Mouse (Mus musculus) ES-E14 (cell line): ENCODE measurements around the gene Slc30a3. TPM values are rescaled to one million over a fixed set of nuclear protein-coding genes. Genes with fewer than 3 reads are reported as not detected.
"Not testable (repeated sequence)": the region's sequence is repeated elsewhere in the genome, so short reads cannot be mapped to it uniquely, and the experiment has no call there.

Experiments used
- DNase-seq: peaks from one replicate; pipeline ENCODE4 v3.0.0-alpha.2; 2013; ENCODE audit warnings: low read depth, low spot score
- H3K27ac ChIP-seq: 2 replicates; pipeline ENCODE4 v1.5.1; 2012; ENCODE audit warnings: low read depth, mild to moderate bottlenecking, low read length, moderate library complexity, mixed read lengths; ENCODE audit not compliant: poor library complexity, insufficient read depth, severe bottlenecking
- H3K36me3 ChIP-seq: 2 replicates; pipeline ENCODE4 v1.6.1; 2012; ENCODE audit warnings: mild to moderate bottlenecking, low read length, moderate library complexity, mixed read lengths; ENCODE audit not compliant: control insufficient read depth, poor library complexity, insufficient read depth, severe bottlenecking
- H3K4me1 ChIP-seq, 2 experiments: fragments of 150-350 bp in 1 of 2; sonication (generic) in 1 of 2; 2 replicates each; pipeline ENCODE4 v1.6.1; 2012; ENCODE audit warnings: low read length in 2 of 2, mild to moderate bottlenecking in 1 of 2, mixed read lengths in 1 of 2; ENCODE audit not compliant: control insufficient read depth in 2 of 2, insufficient read depth in 2 of 2, poor library complexity in 1 of 2
- H3K4me3 ChIP-seq, 2 experiments: fragments of 150-350 bp in 1 of 2; sonication (generic) in 1 of 2; 2 replicates each; pipeline ENCODE4 v1.5.1; 2012; ENCODE audit warnings: low read length in 2 of 2, low read depth in 1 of 2, mild to moderate bottlenecking in 1 of 2, mixed read lengths in 1 of 2; ENCODE audit not compliant: insufficient read depth in 1 of 2, poor library complexity in 1 of 2, severe bottlenecking in 1 of 2
- H3K9ac ChIP-seq: 2 replicates; pipeline ENCODE4 v1.6.1; 2012; ENCODE audit warnings: low read depth, mild to moderate bottlenecking, low read length, mixed read lengths; ENCODE audit not compliant: poor library complexity, insufficient read depth, severe bottlenecking
- H3K9me3 ChIP-seq: fragments of 150-350 bp; sonication (generic); 2 replicates; pipeline ENCODE4 v1.6.1; 2012; ENCODE audit warnings: low read depth, mild to moderate bottlenecking, low read length; ENCODE audit not compliant: control insufficient read depth, insufficient read depth
- CHD2 ChIP-seq: IDR thresholded peaks from 2 replicates; pipeline ENCODE4 v1.6.1; 2014; ENCODE audit warnings: mild to moderate bottlenecking, low read depth, low read length, inconsistent platforms
- HCFC1 ChIP-seq: IDR thresholded peaks from 2 replicates; pipeline ENCODE4 v1.6.1; 2012; ENCODE audit warnings: low read length, inconsistent platforms, borderline replicate concordance; ENCODE audit not compliant: insufficient read depth
- MAFK ChIP-seq: IDR thresholded peaks from 2 replicates; pipeline ENCODE4 v1.6.1; 2014; ENCODE audit warnings: mild to moderate bottlenecking, low read depth, low read length, inconsistent platforms; ENCODE audit not compliant: insufficient read depth
- ZC3H11A ChIP-seq: IDR thresholded peaks from 2 replicates; pipeline ENCODE4 v1.6.1; 2012; ENCODE audit warnings: low read depth, mild to moderate bottlenecking, inconsistent platforms, low read length, borderline replicate concordance
- ZNF384 ChIP-seq: IDR thresholded peaks from 2 replicates; pipeline ENCODE4 v1.6.1; 2012; ENCODE audit warnings: low read depth, low read length, inconsistent platforms
- in situ Hi-C, 2 experiments: fragments of 600-800 bp; cut with MboI; formaldehyde crosslinking; loops; one replicate each; pipeline ENCODE4 v1.15.1; 2025; ENCODE audit warnings: low sequenced_read_pairs in 2 of 2, inconsistent platforms in 1 of 2; ENCODE audit not compliant: unreplicated experiment in 2 of 2
- total RNA-seq: library from RNA; depleted of rRNA; stranded (reverse); fragments of 300-350 nt; gene quantifications from 2 replicates; pipeline ENCODE4 v1.2.3, GENCODE M21; 2012

Gene Slc30a3
- total RNA-seq, 1 experiment, result 1.5 TPM

DNA sequence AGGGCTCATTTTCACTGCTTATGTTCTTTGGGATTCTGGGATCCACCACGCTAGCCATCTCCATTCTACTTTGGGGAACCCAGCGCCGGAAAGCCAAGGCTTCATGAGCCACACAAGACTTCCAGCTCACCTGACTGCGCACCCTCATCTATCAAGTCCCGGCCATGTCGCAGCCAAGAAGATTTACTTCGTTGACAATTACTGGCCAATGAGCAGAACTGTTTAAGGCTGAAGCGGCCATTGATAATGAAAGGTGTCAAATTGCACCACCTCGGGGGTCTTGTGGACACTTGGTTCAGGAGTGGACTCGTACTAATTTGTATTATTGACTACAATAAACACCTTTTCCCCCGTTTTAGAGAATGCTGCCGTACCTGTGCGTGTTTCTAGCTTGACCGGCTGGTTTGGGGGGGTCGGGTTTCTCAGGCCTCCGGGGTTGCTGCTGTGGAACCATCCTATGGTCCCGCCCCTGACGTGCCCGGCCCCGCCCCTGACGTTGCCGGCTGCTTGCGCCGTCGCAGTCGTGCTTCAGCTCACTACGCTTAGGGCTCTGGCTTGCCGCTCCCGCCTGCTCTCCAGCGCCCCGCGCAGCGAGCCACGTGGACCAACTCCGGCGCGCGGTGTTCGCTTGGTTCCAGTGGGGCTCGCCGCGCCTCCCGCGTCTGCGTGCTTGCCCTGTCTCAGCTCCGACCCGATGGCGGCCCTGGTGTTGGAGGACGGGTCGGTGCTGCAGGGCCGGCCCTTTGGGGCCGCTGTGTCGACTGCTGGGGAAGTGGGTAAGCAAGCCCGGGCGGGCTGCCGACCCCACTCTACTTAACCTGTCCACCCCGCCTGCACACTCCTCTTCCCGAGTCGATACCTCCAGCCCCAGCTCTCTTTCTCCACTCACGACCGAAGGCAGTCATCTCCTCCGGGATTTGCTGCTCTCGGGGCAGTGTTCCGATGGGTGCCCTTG, 53.5 kb downstream of the Slc30a3 start, which contains the start of gene Cad:
Gene Cad, plus strand, starts transcription at position 520 of the 955 bp plus-strand sequence.
- 0 out of 2 replicates have a peak, but pooled peaks have one; percentile 6 for TF ChIP-seq CHD2
- TF ChIP-seq ZC3H11A, result no peak
- no peak for TF ChIP-seq MAFK
- TF ChIP-seq ZNF384, result no peak
- TF ChIP-seq HCFC1, result peak; percentile 54; the same call in 1 of the 2 replicates
- Histone ChIP-seq H3K27ac (peak within 1 kb of the TSS; percentile 43), H3K9ac (peak within 1 kb of the TSS; percentile 96), H3K4me3 (peak within 1 kb of the TSS; percentile 88 to 95), H3K9me3 (no peaks in the 10 kb centered on the region), H3K4me1 (no peaks in the 10 kb centered on the region; a peak in 1 of 4 replicates), H3K36me3 (peaks cover 19% of the 10 kb centered on the region)
- in situ Hi-C loops, result no loop called here
- peak; percentile 77 for DNase-seq

DNA sequence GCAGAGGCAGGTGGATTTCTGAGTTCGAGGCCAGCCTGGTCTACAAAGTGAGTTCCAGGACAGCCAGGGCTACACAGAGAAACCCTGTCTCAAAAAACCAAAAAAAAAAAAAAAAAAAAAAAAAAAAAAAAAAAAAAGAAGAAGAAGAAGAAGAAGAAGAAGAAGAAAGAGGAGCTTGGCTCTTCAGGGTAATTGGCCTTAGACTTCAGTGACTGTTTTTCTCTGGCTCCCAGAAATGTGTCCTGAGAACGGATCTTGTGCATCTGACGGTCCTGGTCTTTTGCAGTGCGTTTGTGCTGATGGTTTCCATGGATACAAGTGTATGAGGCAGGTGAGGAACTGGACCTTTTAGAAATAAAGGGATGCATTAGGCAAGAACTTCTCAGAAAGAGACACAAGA, 54.3 kb downstream of the Slc30a3 start:
- H3K9me3 ChIP-seq, H3K9ac ChIP-seq, in situ Hi-C loops, H3K4me1 ChIP-seq, DNase-seq, H3K27ac ChIP-seq: not testable (repeated sequence)
- Histone ChIP-seq H3K36me3 (peaks cover 11% of the 10 kb centered on the region), H3K4me3 (peak overlapping the region; percentile 88 to 95; a peak in 2 of 4 replicates)
- peak; percentile 75 for TF ChIP-seq ZNF384

DNA sequence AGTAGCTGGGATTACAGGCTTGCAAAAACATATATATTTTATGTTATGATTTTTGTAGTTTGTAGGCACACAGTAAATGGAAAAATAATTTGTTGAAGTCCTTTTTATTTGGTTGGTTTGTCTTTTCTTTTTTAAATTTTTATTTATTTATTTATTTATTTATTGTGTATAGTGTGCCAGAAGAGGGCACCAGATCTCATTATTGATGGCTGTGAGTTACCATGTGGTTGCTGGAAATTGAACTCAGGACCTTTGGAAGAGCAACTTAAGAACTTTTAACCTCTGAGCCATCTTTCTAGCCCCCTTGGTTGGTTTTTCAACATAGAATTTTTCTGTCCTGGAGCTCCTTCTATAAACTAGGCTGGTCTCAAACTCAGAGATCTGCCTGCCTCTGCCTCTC, 57.6 kb downstream of the Slc30a3 start:
- DNase-seq, result no peak
- H3K27ac ChIP-seq, result no peak overlapping the region
- H3K4me1 ChIP-seq, result no peaks in the 10 kb centered on the region; a peak in 1 of 4 replicates
- no peaks in the 10 kb centered on the region for H3K36me3 ChIP-seq
- H3K9ac ChIP-seq, result no peak overlapping the region
- no peak for TF ChIP-seq ZC3H11A
- no peak for TF ChIP-seq CHD2
- no peak for TF ChIP-seq ZNF384
- TF ChIP-seq HCFC1, result no peak
- TF ChIP-seq MAFK, result no peak
- in situ Hi-C loops, result no loop called here
- H3K4me3 ChIP-seq, result no peak overlapping the region
- H3K9me3 ChIP-seq, result no peaks in the 10 kb centered on the region

DNA sequence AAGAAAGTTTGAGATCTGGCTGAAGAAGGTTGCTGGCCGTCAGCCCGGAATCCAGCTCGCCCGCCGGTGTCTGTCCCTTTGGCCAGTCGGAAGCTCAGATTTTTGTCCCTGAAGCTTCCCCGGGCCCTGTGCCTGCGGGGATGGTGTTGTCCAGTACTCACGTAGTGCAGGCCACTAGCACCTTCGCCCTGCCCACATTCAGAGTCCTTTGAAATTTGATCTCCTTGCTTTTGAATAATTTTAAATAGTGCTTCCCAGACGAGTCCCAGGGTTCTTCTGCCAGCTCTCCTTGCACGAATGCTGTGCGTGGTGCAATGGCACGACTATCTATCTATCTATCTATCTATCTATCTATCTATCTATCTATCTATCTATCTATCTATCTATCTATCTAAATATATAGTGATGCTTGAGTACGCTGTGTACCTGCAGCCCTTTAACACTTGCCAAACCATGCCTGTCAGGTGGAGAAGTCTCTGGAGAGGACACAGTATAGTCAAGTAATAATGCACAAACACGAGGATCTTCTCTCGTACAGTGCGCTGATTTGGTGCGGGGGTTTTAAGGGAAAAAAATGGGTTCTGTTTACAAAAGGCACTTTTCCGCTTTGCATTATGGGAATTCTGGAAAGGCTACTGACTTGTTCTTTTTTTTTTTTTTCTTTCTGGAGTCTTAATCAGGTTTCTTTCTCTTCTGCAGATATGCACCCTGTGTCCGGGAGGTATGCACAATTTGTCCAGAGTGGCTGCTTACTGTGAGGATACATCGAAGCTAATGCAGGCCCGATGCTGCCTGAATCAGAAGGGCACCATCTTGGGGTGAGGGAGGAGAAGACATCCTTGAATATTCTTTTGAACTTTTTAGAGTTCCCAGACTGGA, 59.0 kb downstream of the Slc30a3 start, which contains the start of gene Slc5a6:
Gene Slc5a6, minus strand, starts transcription at position 162 of the 879 bp plus-strand sequence.
- peak within 1 kb of the TSS; percentile 88 for H3K27ac ChIP-seq
- peak; percentile 48 for DNase-seq
- H3K4me1 ChIP-seq, result no peaks in the 10 kb centered on the region
- peak within 1 kb of the TSS; percentile 78 to 93 for H3K4me3 ChIP-seq
- TF ChIP-seq MAFK, result no peak
- TF ChIP-seq HCFC1, result no peak
- no peak for TF ChIP-seq CHD2
- TF ChIP-seq ZNF384, result peak; percentile 56; the same call in 1 of the 2 replicates
- no peak for TF ChIP-seq ZC3H11A
- no peaks in the 10 kb centered on the region for H3K36me3 ChIP-seq
- H3K9me3 ChIP-seq, result no peaks in the 10 kb centered on the region
- peak within 1 kb of the TSS; percentile 96 for H3K9ac ChIP-seq
- in situ Hi-C loops, result no loop called here
